Mouse (Mus musculus) MEL (cell line): ENCODE measurements around the gene Olfr648.

ENCODE experiments used
- BHLHE40 ChIP-seq: IDR thresholded peaks from 2 replicates; pipeline ENCODE4 v1.6.1; 2012; ENCODE audit warnings: low read depth, mild to moderate bottlenecking, inconsistent platforms, low read length, improper control_type of control experiment, borderline replicate concordance
- CTCF ChIP-seq, 3 experiments: IDR thresholded peaks in 2 of 3; conservative IDR thresholded peaks in 1 of 3; 2 replicates each; pipeline ENCODE4 v1.5.1; 2011 to 2012; ENCODE audit warnings: low read length in 3 of 3, low read depth in 2 of 3, mild to moderate bottlenecking in 2 of 3, improper control_type of control experiment in 1 of 3, inconsistent platforms in 1 of 3, mixed read lengths in 1 of 3, moderate library complexity in 1 of 3; ENCODE audit not compliant: control insufficient read depth in 1 of 3, insufficient read depth in 1 of 3, poor library complexity in 1 of 3, severe bottlenecking in 1 of 3
- E2F4 ChIP-seq: IDR thresholded peaks from 2 replicates; pipeline ENCODE4 v1.6.1; 2011; ENCODE audit warnings: low read depth, low read length, improper control_type of control experiment, borderline replicate concordance
- ELF1 ChIP-seq: IDR thresholded peaks from 2 replicates; pipeline ENCODE4 v1.6.1; 2014; ENCODE audit warnings: low read depth, mild to moderate bottlenecking, inconsistent platforms, low read length, improper control_type of control experiment, moderate library complexity
- HCFC1 ChIP-seq: IDR thresholded peaks from 2 replicates; pipeline ENCODE4 v1.6.1; 2012; ENCODE audit warnings: low read depth, mild to moderate bottlenecking, inconsistent platforms, low read length, improper control_type of control experiment, moderate library complexity
- MAFK ChIP-seq: IDR thresholded peaks from 2 replicates; pipeline ENCODE4 v1.6.1; 2011; ENCODE audit warnings: low read depth, mild to moderate bottlenecking, low read length, improper control_type of control experiment, borderline replicate concordance
- MXI1 ChIP-seq: IDR thresholded peaks from 2 replicates; pipeline ENCODE4 v1.6.1; 2011; ENCODE audit warnings: mild to moderate bottlenecking, low read depth, low read length, improper control_type of control experiment
- MYB ChIP-seq: IDR thresholded peaks from 2 replicates; pipeline ENCODE4 v1.6.1; 2011; ENCODE audit warnings: mild to moderate bottlenecking, low read depth, low read length, improper control_type of control experiment
- POLR2A ChIP-seq, 2 experiments: IDR thresholded peaks; 2 replicates each; pipeline ENCODE4 v1.6.1; 2011 to 2012; ENCODE audit warnings: low read length in 2 of 2, mild to moderate bottlenecking in 2 of 2, control low read depth in 1 of 2, improper control_type of control experiment in 1 of 2, low read depth in 1 of 2, moderate library complexity in 1 of 2; ENCODE audit not compliant: control insufficient read depth in 1 of 2, insufficient read depth in 1 of 2, poor library complexity in 1 of 2
- POLR2AphosphoS2 ChIP-seq: IDR thresholded peaks from 2 replicates; pipeline ENCODE4 v1.6.1; 2011; ENCODE audit warnings: low read length, improper control_type of control experiment
- RAD21 ChIP-seq: IDR thresholded peaks from 2 replicates; pipeline ENCODE4 v1.6.1; 2011; ENCODE audit warnings: mild to moderate bottlenecking, low read depth, low read length, improper control_type of control experiment
- TAL1 ChIP-seq: IDR thresholded peaks from 2 replicates; pipeline ENCODE4 v1.6.1; 2012; ENCODE audit warnings: mild to moderate bottlenecking, inconsistent platforms, low read length, moderate library complexity, mixed read lengths
- ZC3H11A ChIP-seq: IDR thresholded peaks from 2 replicates; pipeline ENCODE4 v1.6.1; 2012; ENCODE audit warnings: low read depth, mild to moderate bottlenecking, inconsistent platforms, low read length, improper control_type of control experiment

DNA sequence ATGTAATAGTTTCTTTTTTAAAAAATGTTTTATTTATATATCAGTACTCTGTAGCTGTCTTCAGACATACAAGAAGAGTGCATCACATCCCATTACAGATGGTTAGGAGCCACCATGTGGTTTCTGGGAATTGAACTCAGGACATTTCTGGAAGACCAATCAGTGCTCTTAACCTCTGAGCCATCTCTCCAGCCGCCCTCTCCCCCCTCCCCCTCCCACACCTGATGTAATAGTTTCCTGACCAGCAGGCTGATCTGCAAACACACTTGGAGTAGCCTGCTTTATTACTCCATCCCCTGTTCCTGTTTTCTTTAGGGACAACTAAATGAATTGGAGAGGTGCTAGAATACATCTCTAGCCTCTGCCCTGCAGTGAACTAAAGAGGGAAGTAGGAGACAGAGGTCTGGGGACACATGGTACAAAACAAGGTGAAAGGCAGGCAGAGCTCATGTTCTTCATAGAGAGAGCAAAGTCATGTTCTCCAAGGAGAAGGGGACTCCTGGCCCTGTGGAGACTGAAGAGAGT lies 32.9 kb upstream of the Olfr648 start:
- no peak for TF ChIP-seq MYB
- TF ChIP-seq ZC3H11A: no peak
- no peak for TF ChIP-seq BHLHE40
- no peak for TF ChIP-seq CTCF (IDR thresholded peaks at IDR 0.05 in 2 of 3, conservative IDR thresholded peaks at IDR 0.05 in 1 of 3; ENCODE audit: control insufficient read depth in 1 of 3, insufficient read depth in 1 of 3, low read depth in 2 of 3, low read length in 3 of 3, poor library complexity in 1 of 3, severe bottlenecking in 1 of 3)
- TF ChIP-seq HCFC1: no peak
- no peak for TF ChIP-seq E2F4
- TF ChIP-seq TAL1: no peak
- no peak for TF ChIP-seq MAFK
- no peak for TF ChIP-seq POLR2A (IDR thresholded peaks at IDR 0.05; ENCODE audit: control insufficient read depth in 1 of 2, insufficient read depth in 1 of 2, low read depth in 1 of 2, low read length in 2 of 2, poor library complexity in 1 of 2)
- no peak for TF ChIP-seq MXI1
- no peak for TF ChIP-seq POLR2AphosphoS2
- TF ChIP-seq ELF1: no peak
- no peak for TF ChIP-seq RAD21
